Mouse (Mus musculus): ENCODE data around the gene Mllt3. TPM values are rescaled to one million over a fixed set of nuclear protein-coding genes. Genes with fewer than 3 reads are reported as not detected.

The Mllt3 gene
- polyA plus RNA-seq (2016; fragmentation: Nextera tagmentation; extraction: Ambion mirVana): 45.4 and 52.5 TPM in 2 replicates

DNA sequence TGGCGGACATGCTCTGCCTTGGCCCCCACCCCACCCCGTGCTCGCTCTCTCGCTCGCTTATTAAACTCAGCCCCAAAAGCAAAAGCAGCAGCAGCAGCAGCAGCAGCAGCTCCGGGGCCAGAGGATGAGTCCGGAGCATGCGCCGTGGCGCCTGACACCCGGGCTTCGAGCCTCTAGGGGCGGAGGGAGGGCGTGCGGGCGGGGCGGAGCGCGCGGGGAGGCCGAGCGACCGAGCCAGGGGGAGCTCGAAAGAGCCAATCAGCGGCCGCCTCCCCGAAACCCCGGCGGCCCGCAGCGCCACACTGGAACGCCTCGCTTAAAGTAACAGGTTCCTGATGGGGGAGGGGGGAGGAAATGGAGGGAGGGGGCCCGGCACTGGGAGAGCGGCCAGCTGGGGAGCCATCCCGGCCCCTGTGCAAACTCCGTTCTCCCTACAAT is at the start of gene Mllt3:
Gene Mllt3 (minus strand): TSS at position 149 of the 438 bp plus-strand sequence.
- peak; percentile 98 for DNase-seq (ENCODE audit: low spot score)
- peaks cover 7% of the 10 kb centered on the region for H3K36me3 ChIP-seq
- H3K4me3 ChIP-seq: peak within 1 kb of the TSS; percentile 88
- peaks cover 35% of the 10 kb centered on the region for H3K4me1 ChIP-seq (replicated peaks)
- under 1% methylated on average over 37 of the region's 37 CpGs for WGBS
- H3K27me3 ChIP-seq (ENCODE audit: insufficient read depth, poor library complexity, severe bottlenecking): peaks cover 16% of the 10 kb centered on the region
- H3K27ac ChIP-seq: peak within 1 kb of the TSS; percentile 96
- H3K9me3 ChIP-seq: no peaks in the 10 kb centered on the region

DNA sequence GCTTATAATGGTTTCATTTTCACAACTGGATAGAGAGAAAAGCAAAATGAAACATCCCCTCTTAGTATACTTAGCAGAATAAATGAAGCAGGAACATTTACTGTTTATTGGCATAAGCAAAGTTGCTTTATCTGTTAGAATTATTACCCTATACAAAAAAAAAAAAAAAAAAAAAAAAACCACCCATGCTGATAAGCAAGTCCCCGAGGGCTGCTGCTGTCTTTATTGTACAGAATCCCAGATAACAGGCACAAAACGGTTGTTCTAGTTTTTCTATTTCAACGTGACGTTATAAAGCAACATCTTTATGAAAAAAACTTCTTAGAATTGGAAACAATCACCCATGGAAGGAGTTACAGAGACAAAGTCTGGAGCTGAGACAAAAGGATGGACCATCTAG is 49.2 kb upstream of the Mllt3 start:
- Histone ChIP-seq H3K27me3 (ENCODE audit: insufficient read depth, poor library complexity, severe bottlenecking) (no peaks in the 10 kb centered on the region), H3K36me3 (no peaks in the 10 kb centered on the region), H3K4me1 (replicated peaks) (no peaks in the 10 kb centered on the region), H3K27ac (no peak overlapping the region), H3K9me3 (no peaks in the 10 kb centered on the region), H3K4me3 (no peak overlapping the region)
- no peak for DNase-seq (ENCODE audit: low spot score)
- WGBS: 84% methylated on average over 4 of the region's 4 CpGs

DNA sequence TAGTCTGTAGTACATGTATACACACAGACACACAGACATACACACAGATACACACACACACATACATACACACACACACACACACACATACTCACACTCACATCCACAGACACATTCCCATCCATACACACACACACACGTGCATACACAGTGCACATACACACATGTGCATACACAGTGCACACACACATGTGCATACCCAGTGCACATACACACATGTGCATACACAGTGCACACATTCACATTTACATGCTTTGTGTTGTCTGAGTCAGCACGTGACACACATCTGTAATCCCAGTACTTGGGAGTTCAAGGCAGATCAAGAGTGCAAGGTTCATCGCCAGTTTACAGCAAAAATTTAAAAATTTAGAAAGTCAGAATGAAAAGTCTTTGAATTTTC is 48.7 kb upstream of the Mllt3 start:
- Histone ChIP-seq H3K4me3 (no peak overlapping the region), H3K27ac (no peak overlapping the region), H3K4me1 (replicated peaks) (no peaks in the 10 kb centered on the region), H3K27me3 (ENCODE audit: insufficient read depth, poor library complexity, severe bottlenecking) (no peaks in the 10 kb centered on the region), H3K36me3 (no peaks in the 10 kb centered on the region), H3K9me3 (no peaks in the 10 kb centered on the region)
- DNase-seq (ENCODE audit: low spot score): no peak
- 90% methylated on average over 3 of the region's 3 CpGs for WGBS

DNA sequence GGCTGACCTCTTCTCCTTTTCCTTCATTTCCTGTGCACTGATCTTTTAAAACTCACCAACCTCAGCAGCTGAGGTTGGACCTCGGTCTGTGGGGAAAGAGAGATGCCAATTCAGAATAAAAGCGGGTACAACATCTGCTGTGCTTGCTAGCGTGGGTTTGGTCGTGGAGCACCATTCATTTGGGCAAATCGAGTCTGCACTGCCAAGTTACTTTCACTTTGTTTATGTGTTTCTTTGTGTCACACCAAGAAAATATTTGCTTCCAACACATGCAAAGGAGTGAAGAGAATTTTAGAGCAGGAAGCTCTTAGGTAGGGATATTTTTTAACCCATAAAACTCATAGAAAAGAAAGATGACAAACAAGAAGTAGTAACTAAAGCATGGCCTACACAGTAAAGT is 48.3 kb upstream of the Mllt3 start:
- DNase-seq (ENCODE audit: low spot score): no peak
- Histone ChIP-seq H3K4me3 (no peak overlapping the region), H3K27me3 (ENCODE audit: insufficient read depth, poor library complexity, severe bottlenecking) (no peaks in the 10 kb centered on the region), H3K36me3 (no peaks in the 10 kb centered on the region), H3K4me1 (replicated peaks) (no peaks in the 10 kb centered on the region), H3K27ac (no peak overlapping the region), H3K9me3 (no peaks in the 10 kb centered on the region)
- 83% methylated on average over 5 of the region's 5 CpGs for WGBS

DNA sequence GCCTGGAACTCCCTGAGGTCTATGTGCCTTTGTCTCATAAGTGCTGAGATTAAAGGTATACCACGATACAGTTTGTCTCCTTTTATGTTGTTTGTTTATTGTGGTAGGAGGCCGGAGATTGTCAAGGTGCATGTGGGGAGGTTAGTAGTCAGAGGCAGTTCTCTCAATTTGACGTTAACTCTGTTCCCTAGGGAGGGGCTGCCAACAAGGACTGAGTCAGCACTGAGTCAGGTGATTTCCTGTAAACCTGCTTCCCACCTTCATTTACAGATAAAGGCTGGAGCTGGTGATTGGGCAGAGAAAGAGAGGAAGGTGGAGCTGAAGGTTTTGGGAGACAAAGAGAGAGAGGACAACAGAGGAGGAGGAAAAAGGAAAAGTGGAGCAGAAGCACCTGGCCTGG is 45.8 kb upstream of the Mllt3 start:
- 77% methylated on average over 3 of the region's 3 CpGs for WGBS
- Histone ChIP-seq H3K4me3 (no peak overlapping the region), H3K9me3 (no peaks in the 10 kb centered on the region), H3K27ac (no peak overlapping the region), H3K27me3 (ENCODE audit: insufficient read depth, poor library complexity, severe bottlenecking) (no peaks in the 10 kb centered on the region), H3K4me1 (replicated peaks) (no peaks in the 10 kb centered on the region), H3K36me3 (no peaks in the 10 kb centered on the region)
- no peak for DNase-seq (ENCODE audit: low spot score)

DNA sequence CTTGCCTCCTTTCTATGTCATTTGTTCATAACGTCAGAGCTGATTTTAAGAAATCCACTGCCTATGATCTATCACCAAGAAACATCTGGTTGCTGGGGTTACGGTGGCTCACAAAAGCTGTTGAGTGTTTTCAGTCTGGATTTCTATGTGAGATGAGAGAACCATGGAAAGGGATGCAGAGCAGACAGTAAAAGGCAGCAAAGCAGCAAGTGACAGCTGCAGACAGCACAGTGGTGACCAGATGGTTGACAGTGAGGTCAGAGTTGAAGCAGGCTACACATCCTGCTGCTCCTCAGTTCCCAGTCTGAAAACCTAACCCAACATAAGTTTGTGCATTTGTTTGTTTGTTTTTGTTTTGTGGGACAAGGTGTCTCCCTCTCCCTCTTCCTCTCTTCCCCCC is 42.2 kb upstream of the Mllt3 start:
- Histone ChIP-seq H3K4me3 (no peak overlapping the region), H3K27ac (no peak overlapping the region; the same call in 1 of the 2 replicates), H3K9me3 (no peaks in the 10 kb centered on the region), H3K36me3 (no peaks in the 10 kb centered on the region), H3K4me1 (replicated peaks) (no peaks in the 10 kb centered on the region), H3K27me3 (ENCODE audit: insufficient read depth, poor library complexity, severe bottlenecking) (no peaks in the 10 kb centered on the region)
- DNase-seq (ENCODE audit: low spot score): no peak
- WGBS: 78% methylated on average over 2 of the region's 2 CpGs

DNA sequence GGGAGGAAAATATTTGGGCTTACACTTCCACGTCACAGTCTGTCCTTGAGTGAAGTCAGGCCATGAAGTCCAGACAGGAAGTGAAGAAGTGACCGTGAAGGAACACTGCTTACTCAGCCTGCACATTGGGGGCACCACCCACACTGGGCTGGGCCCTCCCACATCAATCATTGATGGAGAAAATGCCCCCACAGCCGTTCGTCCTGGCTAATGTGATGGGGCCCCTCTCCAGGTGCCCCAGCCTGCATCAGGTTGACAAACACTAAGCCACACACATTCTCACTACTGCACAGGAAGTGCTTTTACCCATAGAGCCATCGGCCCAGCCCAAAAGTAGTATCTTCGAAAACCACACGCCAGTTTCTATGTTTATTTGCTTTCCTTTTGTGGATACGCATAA is 13.1 kb upstream of the Mllt3 start:
- DNase-seq (ENCODE audit: low spot score): no peak
- 73% methylated on average over 8 of the region's 8 CpGs for WGBS
- no peaks in the 10 kb centered on the region for H3K27me3 ChIP-seq (ENCODE audit: insufficient read depth, poor library complexity, severe bottlenecking)
- H3K4me3 ChIP-seq: no peak overlapping the region
- H3K36me3 ChIP-seq: no peaks in the 10 kb centered on the region
- H3K27ac ChIP-seq: no peak overlapping the region
- no peaks in the 10 kb centered on the region for H3K9me3 ChIP-seq
- H3K4me1 ChIP-seq (replicated peaks): no peaks in the 10 kb centered on the region

DNA sequence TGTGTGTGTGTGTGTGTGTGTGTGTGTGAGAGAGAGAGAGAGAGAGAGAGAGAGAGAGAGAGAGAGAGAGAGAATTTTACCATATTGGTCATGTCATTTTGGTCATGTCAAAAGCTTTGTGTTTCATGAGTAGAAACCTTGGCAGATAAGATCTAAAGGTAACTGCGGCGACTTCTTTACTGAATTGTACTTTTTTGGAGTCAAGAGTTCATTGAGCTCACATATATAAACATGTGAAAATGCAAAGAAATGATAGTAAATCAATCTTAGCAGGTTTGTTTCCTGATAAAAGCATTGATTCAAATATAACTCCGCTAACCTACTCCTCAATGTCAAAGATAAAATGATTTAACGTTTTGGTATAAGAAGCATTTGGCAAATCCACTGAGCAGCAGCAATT is 12.0 kb upstream of the Mllt3 start:
- no peak for DNase-seq (ENCODE audit: low spot score)
- Histone ChIP-seq H3K36me3 (no peaks in the 10 kb centered on the region), H3K27ac (no peak overlapping the region), H3K27me3 (ENCODE audit: insufficient read depth, poor library complexity, severe bottlenecking) (no peaks in the 10 kb centered on the region), H3K9me3 (no peaks in the 10 kb centered on the region), H3K4me1 (replicated peaks) (no peaks in the 10 kb centered on the region), H3K4me3 (no peak overlapping the region)
- WGBS: 92% methylated on average over 4 of the region's 4 CpGs

DNA sequence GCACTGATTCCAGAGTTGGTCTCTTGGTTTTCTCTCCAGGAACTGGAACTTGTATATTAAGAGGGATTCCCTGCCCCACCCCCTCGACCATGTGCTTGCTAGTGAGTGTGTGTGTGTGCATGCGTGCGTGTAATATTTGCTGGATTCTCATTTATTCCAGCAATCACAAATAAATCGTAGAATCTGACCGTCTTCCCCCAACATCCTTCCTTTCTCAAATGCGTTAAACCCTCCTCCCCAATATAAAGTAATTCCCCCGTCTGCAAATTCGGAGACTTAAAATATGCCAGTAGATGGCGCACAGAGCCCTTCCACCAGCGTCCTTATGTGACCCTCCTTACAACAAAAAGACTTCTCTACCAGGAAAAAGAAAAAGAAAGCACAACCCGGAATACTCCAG is 2.2 kb upstream of the Mllt3 start:
- no peaks in the 10 kb centered on the region; the same call in 1 of the 2 replicates for H3K36me3 ChIP-seq
- H3K27me3 ChIP-seq (ENCODE audit: insufficient read depth, poor library complexity, severe bottlenecking): peaks cover 16% of the 10 kb centered on the region
- H3K9me3 ChIP-seq: no peaks in the 10 kb centered on the region
- H3K4me1 ChIP-seq (replicated peaks): peaks cover 23% of the 10 kb centered on the region
- peak overlapping the region; percentile 88 for H3K4me3 ChIP-seq
- H3K27ac ChIP-seq: no peak overlapping the region
- peak; percentile 63 for DNase-seq (ENCODE audit: low spot score)
- under 1% methylated on average over 11 of the region's 11 CpGs for WGBS

DNA sequence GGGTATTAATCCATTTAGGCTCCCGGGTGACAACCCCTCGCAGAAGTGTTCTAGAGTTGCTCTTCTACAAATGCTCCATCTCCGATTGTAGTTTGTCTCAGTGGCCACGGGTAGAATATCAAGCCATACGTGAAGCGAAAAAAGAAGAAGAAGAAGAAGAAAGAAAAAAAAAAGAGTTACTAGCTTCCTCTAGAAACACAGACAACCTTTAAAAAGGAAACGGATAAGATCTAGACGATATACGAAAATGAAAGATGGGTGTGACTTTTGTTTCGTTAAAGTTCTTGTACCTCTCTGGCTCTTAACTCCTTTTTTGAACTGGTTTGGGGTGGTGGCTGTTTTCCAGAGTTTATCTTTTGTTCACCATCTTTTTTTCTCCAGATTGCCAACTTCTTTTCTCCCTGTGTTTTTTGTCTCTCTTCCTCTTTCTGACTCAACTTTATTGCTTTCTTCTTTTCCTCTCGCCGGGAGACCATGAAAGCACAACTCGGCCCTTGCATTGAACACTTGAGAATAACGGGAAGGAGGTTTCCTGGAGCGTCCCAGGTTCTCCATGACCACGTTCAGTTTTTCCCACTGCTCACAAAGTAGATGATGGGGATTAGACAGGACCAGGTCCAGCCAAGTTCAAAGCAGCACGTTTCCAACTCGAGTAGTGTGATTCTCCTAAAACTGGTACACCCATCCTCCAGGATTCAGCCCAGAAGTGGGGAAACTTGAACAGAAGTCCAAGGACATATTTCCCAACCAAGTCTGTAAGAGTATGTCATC is 1.4 kb upstream of the Mllt3 start:
- Histone ChIP-seq H3K4me3 (peak overlapping the region; percentile 88), H3K9me3 (no peaks in the 10 kb centered on the region), H3K27me3 (ENCODE audit: insufficient read depth, poor library complexity, severe bottlenecking) (peaks cover 16% of the 10 kb centered on the region), H3K36me3 (peaks cover under 1% of the 10 kb centered on the region), H3K27ac (no peak overlapping the region), H3K4me1 (replicated peaks) (peaks cover 31% of the 10 kb centered on the region)
- 1% methylated on average over 18 of the region's 18 CpGs for WGBS
- peak; percentile 19 for DNase-seq (ENCODE audit: low spot score)

DNA sequence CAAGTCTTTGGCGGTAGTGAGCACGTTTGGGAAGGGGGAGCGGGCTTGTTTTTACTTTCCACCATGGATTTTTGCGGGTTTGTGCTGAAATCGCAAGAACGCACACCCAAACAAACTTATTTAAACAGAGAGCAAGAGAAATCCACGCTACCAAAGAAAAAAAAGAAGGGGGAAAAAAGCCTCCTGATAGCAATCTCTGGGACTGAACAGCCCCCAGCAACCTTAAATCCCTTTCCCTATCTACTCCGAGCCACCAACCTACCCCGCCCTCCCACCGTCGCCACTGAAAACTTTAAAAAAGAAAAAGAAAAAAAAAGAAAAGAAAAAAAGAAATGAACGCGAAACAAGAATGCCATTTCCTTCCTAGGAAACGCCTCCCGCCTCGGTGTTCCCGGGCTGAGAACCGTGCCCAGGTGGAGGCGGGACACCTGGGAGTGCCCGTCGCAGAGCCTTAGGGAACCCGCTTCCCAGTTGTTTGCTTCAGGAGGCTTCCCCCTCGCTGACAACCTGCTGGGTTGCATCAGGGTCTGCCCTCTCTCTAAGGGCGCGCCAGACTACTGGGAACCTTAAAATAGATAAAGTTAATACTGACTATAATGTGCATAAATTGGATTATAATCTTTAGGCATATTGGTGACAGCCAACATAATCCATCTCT is 694 bp upstream of the Mllt3 start:
- peak overlapping the region; percentile 96 for H3K27ac ChIP-seq
- peaks cover 16% of the 10 kb centered on the region for H3K27me3 ChIP-seq (ENCODE audit: insufficient read depth, poor library complexity, severe bottlenecking)
- H3K4me1 ChIP-seq (replicated peaks): peaks cover 35% of the 10 kb centered on the region
- peaks cover 7% of the 10 kb centered on the region for H3K36me3 ChIP-seq
- peak; percentile 25 for DNase-seq (ENCODE audit: low spot score)
- WGBS: under 1% methylated on average over 25 of the region's 25 CpGs
- H3K4me3 ChIP-seq: peak overlapping the region; percentile 88
- H3K9me3 ChIP-seq: no peaks in the 10 kb centered on the region

DNA sequence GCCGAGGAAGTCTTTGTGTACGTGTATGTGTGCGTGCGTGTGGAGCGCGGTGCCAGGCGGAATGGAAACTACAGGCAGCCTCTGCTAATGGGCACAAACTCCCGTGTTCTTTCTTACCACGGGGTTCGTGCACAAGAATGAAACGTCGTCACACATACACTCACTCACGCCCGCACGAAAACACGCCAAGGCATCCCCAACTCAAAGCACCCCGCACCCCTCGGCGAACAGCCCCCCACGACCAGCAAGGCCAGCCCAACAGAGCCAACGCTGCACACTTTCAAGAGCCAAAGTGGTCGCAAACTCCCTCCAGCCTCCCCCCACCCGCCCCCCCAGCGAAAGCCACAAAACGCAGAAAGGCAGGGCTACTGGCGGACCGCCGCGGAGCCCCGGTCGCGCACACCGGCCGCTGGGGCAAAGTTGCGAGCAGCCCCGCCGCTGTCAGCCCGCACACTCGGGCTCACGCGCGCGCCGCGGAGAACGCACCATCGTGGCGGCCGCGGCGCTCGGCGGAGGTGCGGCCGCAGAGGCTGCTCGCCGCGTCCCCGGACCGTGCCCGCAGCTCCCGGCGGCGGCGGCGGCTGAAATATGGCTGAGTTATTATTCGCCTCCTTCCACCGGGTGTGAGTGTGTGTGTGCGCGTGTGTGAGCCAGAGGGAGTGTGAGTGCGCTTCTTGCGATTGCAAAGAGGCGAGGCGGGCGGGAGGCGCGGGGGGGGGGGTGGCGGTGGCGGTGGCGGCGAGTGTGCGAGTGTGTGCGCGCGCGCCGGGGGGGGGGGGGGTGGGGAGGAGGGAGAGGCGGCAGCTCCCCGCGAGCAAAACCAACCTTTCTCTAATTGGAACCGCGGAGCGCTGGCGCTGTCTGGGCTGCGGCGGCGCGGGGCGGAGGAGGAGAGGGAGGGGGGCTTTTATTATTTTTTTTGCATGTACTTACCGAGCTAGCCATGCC is 739 bp downstream of the Mllt3 start:
- Histone ChIP-seq H3K4me1 (replicated peaks) (peaks cover 35% of the 10 kb centered on the region), H3K36me3 (peaks cover 7% of the 10 kb centered on the region), H3K9me3 (no peaks in the 10 kb centered on the region), H3K27me3 (ENCODE audit: insufficient read depth, poor library complexity, severe bottlenecking) (peaks cover 16% of the 10 kb centered on the region), H3K27ac (peak overlapping the region; percentile 96), H3K4me3 (peak overlapping the region; percentile 88)
- under 1% methylated on average over 85 of the region's 100 CpGs for WGBS
- peak; percentile 57 for DNase-seq (ENCODE audit: low spot score)
